Mouse (Mus musculus) adrenal gland, postnatal 4 days (tissue): Measurements from ENCODE around the gene Hectd4. TPM values are rescaled to one million over a fixed set of nuclear protein-coding genes. Genes with fewer than 3 reads are reported as not detected.

Source experiments
- DNase-seq, 2 experiments: peaks; one replicate each; pipeline ENCODE4 v3.0.0; 2021 to 2022; ENCODE audit warnings: low spot score in 2 of 2, mixed read lengths in 2 of 2
- total RNA-seq, 2 experiments: library from RNA; stranded (reverse); gene quantifications; 2 replicates each; pipeline ENCODE4 v1.2.3; 2021

Gene Hectd4
- total RNA-seq, 2 experiments from 2014 or later = 25.0 to 32.0 TPM

- DNase-seq = no peak
Observed at GRCm38 (mm10) chr5:121389106-121389505, 169.1 kb downstream of the Hectd4 start.

- DNase-seq = no peak
Observed at GRCm38 (mm10) chr5:121389691-121390090, 169.7 kb downstream of the Hectd4 start.

- DNase-seq = no peak
Observed at GRCm38 (mm10) chr5:121392667-121393380, 172.8 kb downstream of the Hectd4 start.

- no peak for DNase-seq
Observed at GRCm38 (mm10) chr5:121393402-121393801, 173.4 kb downstream of the Hectd4 start.

- DNase-seq = no peak
Observed at GRCm38 (mm10) chr5:121395621-121396020, 175.6 kb downstream of the Hectd4 start.

GRCm38 (mm10) chr5:121397187-121398145, 177.4 kb downstream of the Hectd4 start, which contains the start of gene Naa25:
Gene Naa25, plus strand, starts transcription at chr5:121397936.
- DNase-seq = peak; percentile 88 to 89

- DNase-seq = no peak
Observed at GRCm38 (mm10) chr5:121398146-121398964, 178.3 kb downstream of the Hectd4 start.

GRCm38 (mm10) chr5:121398965-121399462, 179.0 kb downstream of the Hectd4 start:
- no peak for DNase-seq

GRCm38 (mm10) chr5:121399540-121399939, 179.5 kb downstream of the Hectd4 start:
- DNase-seq = no peak

- DNase-seq = no peak
Observed at GRCm38 (mm10) chr5:121400064-121400463, 180.0 kb downstream of the Hectd4 start.

- no peak for DNase-seq
Observed at GRCm38 (mm10) chr5:121400849-121401248, 180.8 kb downstream of the Hectd4 start.

GRCm38 (mm10) chr5:121407856-121408255, 187.8 kb downstream of the Hectd4 start:
- no peak for DNase-seq

- no peak for DNase-seq
Observed at GRCm38 (mm10) chr5:121410975-121411374, 191.0 kb downstream of the Hectd4 start.

Other genes starting within 250 kb of the Hectd4 start
- 1 to 10 TPM; 4.3 to 6.9 TPM for gene Rph3a, start 210.1 kb upstream of the Hectd4 start, total RNA-seq
- 10 to 100 TPM; 87.4 TPM for gene Ptpn11, start 28.8 kb upstream of the Hectd4 start, total RNA-seq
- gene Rpl6, start 15.7 kb upstream of the Hectd4 start, total RNA-seq = 1,000 to 10,000 TPM; 1,172 to 1,181 TPM
- 10 to 100 TPM; 58.7 to 77.7 TPM for gene Trafd1, start 165.4 kb downstream of the Hectd4 start, total RNA-seq
- 10 to 100 TPM; 29.9 to 31.7 TPM for gene Naa25, start 177.7 kb downstream of the Hectd4 start, total RNA-seq
- gene Tmem116, start 231.7 kb downstream of the Hectd4 start, total RNA-seq = 1 to 10 TPM; 2.9 to 5.6 TPM
- 100 to 1,000 TPM; 136 to 146 TPM for gene Erp29, start 232.3 kb downstream of the Hectd4 start, total RNA-seq